Mouse (Mus musculus): ENCODE measurements at regions not wholly inside any gene's neighbourhood (a gene's known extent, or its start where the extent isn't known, plus 50 kb on each side); places are given as distances from the start of the nearest gene placed in this dataset.

DNA sequence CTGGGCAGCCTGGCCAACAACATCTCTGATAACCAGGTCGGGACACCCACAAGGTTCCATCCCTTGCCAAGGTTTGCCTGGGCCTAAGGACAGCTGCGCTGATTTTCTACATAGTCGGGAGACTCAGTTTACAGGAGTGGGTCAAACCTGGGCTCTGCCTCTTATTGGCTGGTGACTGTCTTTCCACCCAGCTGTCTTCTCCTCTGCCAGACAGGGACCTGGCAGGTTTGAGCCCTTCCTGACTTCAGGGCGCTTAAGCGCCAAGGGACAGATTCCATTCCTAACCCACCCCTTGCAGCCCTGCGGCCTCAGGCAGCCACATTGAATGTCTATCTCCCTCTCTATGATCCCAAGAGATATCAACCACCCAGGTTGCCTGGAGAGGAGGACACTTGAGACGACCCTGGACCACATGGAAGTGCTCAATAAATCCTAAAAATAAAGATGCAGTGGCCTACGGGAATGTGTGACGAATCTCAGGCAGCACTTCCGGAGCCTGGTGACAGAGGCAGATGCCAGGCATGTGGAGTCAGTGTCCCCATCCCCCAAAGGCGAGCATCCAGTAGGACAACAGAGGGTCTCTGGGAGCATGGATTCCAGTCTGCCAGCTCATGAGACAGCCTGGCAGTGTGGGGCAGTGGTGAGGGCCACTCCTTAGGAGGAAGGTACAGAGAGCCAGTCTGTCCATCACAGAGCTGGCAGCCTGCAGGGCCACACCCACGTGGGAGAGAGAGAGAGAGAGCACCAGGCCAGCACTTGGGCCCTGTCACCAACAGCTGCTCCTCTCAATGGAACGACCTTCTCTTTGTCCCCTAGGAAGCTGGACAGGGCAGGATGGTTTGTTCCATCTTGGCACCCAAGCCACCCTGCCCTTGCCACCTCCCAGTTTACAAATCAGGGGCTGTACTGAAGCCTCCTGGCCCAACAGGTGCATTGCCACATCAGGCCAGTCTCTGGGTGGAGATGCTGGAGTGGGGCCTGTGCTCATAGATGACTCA is 63.8 kb upstream of the Slc6a6 start:
- Histone ChIP-seq H3K4me3 (replicated peaks; ENCODE audit: insufficient read depth, low read depth, low read length) (no peak overlapping the region), H3K4me1 (ENCODE audit: control insufficient read depth, insufficient read depth, low read length) (no peaks in the 10 kb centered on the region), H3K27ac (ENCODE audit: insufficient read depth, low read length) (no peak overlapping the region), H3K27me3 (ENCODE audit: control insufficient read depth, insufficient read depth, low read length) (no peaks in the 10 kb centered on the region; the same call in 1 of the 2 replicates)
- no peak for TF ChIP-seq POLR2A (IDR thresholded peaks at IDR 0.05; ENCODE audit: borderline replicate concordance, insufficient read depth, low read length)
- TF ChIP-seq CTCF (IDR thresholded peaks at IDR 0.05; ENCODE audit: borderline replicate concordance, insufficient read depth, low read depth, low read length): no peak
- WGBS: 54% methylated on average over 13 of the region's 13 CpGs
- no peak for DNase-seq

- Histone ChIP-seq H3K27me3 (ENCODE audit: control insufficient read depth, insufficient read depth, low read length) (no peaks in the 10 kb centered on the region), H3K4me3 (replicated peaks; ENCODE audit: insufficient read depth, low read depth, low read length) (no peak overlapping the region), H3K27ac (ENCODE audit: insufficient read depth, low read length) (no peak overlapping the region), H3K4me1 (ENCODE audit: control insufficient read depth, insufficient read depth, low read length) (no peaks in the 10 kb centered on the region)
- TF ChIP-seq POLR2A (IDR thresholded peaks at IDR 0.05; ENCODE audit: borderline replicate concordance, insufficient read depth, low read length) (no peak), CTCF (IDR thresholded peaks at IDR 0.05; ENCODE audit: borderline replicate concordance, insufficient read depth, low read depth, low read length) (no peak)
- 100% methylated on average over 3 of the region's 3 CpGs for WGBS
- DNase-seq: no peak
These were observed 62.4 kb upstream of the Slc6a6 start for GRCm38 (mm10) chr6:91621437-91621836.

- WGBS: 56% methylated on average over 3 of the region's 3 CpGs
- no peak overlapping the region for H3K27ac ChIP-seq (ENCODE audit: insufficient read depth, low read length)
- no peaks in the 10 kb centered on the region for H3K27me3 ChIP-seq (ENCODE audit: control insufficient read depth, insufficient read depth, low read length)
- no peak for DNase-seq
- no peaks in the 10 kb centered on the region for H3K4me1 ChIP-seq (ENCODE audit: control insufficient read depth, insufficient read depth, low read length)
- H3K4me3 ChIP-seq (replicated peaks; ENCODE audit: insufficient read depth, low read depth, low read length): no peak overlapping the region
- TF ChIP-seq POLR2A (IDR thresholded peaks at IDR 0.05; ENCODE audit: borderline replicate concordance, insufficient read depth, low read length) (no peak), CTCF (IDR thresholded peaks at IDR 0.05; ENCODE audit: borderline replicate concordance, insufficient read depth, low read depth, low read length) (no peak)
These were observed 61.4 kb upstream of the Slc6a6 start for GRCm38 (mm10) chr6:91622425-91622824.

GRCm38 (mm10) chr6:91623646-91624045 is 60.2 kb upstream of the Slc6a6 start:
- WGBS: 91% methylated on average over 4 of the region's 4 CpGs

GRCm38 (mm10) chr6:91629230-91629629 is 54.6 kb upstream of the Slc6a6 start:
- Histone ChIP-seq H3K27ac (ENCODE audit: insufficient read depth, low read length) (no peak overlapping the region), H3K4me1 (ENCODE audit: control insufficient read depth, insufficient read depth, low read length) (no peaks in the 10 kb centered on the region), H3K4me3 (replicated peaks; ENCODE audit: insufficient read depth, low read depth, low read length) (no peak overlapping the region), H3K27me3 (ENCODE audit: control insufficient read depth, insufficient read depth, low read length) (no peaks in the 10 kb centered on the region)
- TF ChIP-seq POLR2A (IDR thresholded peaks at IDR 0.05; ENCODE audit: borderline replicate concordance, insufficient read depth, low read length): no peak
- TF ChIP-seq CTCF (IDR thresholded peaks at IDR 0.05; ENCODE audit: borderline replicate concordance, insufficient read depth, low read depth, low read length): no peak
- 92% methylated on average over 4 of the region's 4 CpGs for WGBS
- DNase-seq: no peak

More at GRCm38 (mm10) chr6:91623646-91624045, 60.2 kb upstream of the Slc6a6 start:
- Histone ChIP-seq H3K27me3 (ENCODE audit: control insufficient read depth, insufficient read depth, low read length) (no peaks in the 10 kb centered on the region), H3K27ac (ENCODE audit: insufficient read depth, low read length) (no peak overlapping the region), H3K4me1 (ENCODE audit: control insufficient read depth, insufficient read depth, low read length) (no peaks in the 10 kb centered on the region), H3K4me3 (replicated peaks; ENCODE audit: insufficient read depth, low read depth, low read length) (no peak overlapping the region)
- TF ChIP-seq POLR2A (IDR thresholded peaks at IDR 0.05; ENCODE audit: borderline replicate concordance, insufficient read depth, low read length) (no peak), CTCF (IDR thresholded peaks at IDR 0.05; ENCODE audit: borderline replicate concordance, insufficient read depth, low read depth, low read length) (no peak)
- no peak for DNase-seq

GRCm38 (mm10) chr6:91631261-91631660 is 52.6 kb upstream of the Slc6a6 start:
- no peaks in the 10 kb centered on the region for H3K27me3 ChIP-seq (ENCODE audit: control insufficient read depth, insufficient read depth, low read length)
- TF ChIP-seq CTCF (IDR thresholded peaks at IDR 0.05; ENCODE audit: borderline replicate concordance, insufficient read depth, low read depth, low read length) (no peak), POLR2A (IDR thresholded peaks at IDR 0.05; ENCODE audit: borderline replicate concordance, insufficient read depth, low read length) (no peak)
- H3K4me1 ChIP-seq (ENCODE audit: control insufficient read depth, insufficient read depth, low read length): no peaks in the 10 kb centered on the region
- no peak overlapping the region for H3K27ac ChIP-seq (ENCODE audit: insufficient read depth, low read length)
- DNase-seq: no peak
- 88% methylated on average over 6 of the region's 6 CpGs for WGBS
- no peak overlapping the region for H3K4me3 ChIP-seq (replicated peaks; ENCODE audit: insufficient read depth, low read depth, low read length)

Measured in cerebellum, adult 2 months (tissue).